Mouse (Mus musculus): Measurements from ENCODE around the gene Lect2. TPM values are rescaled to one million over a fixed set of nuclear protein-coding genes. Genes with fewer than 3 reads are reported as not detected.

Lect2 gene
- polyA plus RNA-seq, 1 experiment from 2014 or later, result 93.6 TPM

DNA sequence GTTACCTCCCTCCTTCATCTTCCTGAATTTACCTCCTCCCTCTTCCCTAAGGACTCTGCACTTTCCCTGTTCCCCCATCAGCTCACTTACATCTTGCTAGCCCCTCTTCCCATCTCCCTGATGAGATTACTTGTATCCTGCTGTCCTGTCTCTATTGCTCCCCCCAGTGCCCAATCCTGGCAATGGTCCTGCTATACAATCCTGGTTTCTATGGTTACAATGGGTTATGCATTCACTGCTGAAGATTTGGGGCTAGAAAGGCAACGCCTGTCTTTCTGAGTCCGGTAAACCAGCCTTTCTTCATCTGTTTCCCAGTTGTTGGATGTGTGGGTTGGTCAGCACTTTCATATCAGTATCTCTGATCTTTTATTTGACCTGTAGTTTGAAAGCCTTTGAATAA, 6.1 kb upstream of the Lect2 start:
- Histone ChIP-seq H3K4me1 (ENCODE audit: insufficient read depth) (peaks cover 2% of the 10 kb centered on the region; the same call in 1 of the 2 replicates), H3K36me3 (replicated peaks; ENCODE audit: insufficient read depth, low read length) (no peaks in the 10 kb centered on the region), H3K4me3 (ENCODE audit: low read depth, low read length) (no peak overlapping the region), H3K9ac (replicated peaks) (no peak overlapping the region), H3K27ac (ENCODE audit: low read depth) (no peak overlapping the region), H3K4me2 (ENCODE audit: low read depth, low read length) (no peak overlapping the region), H3K9me3 (ENCODE audit: low read length) (no peaks in the 10 kb centered on the region), H3K27me3 (ENCODE audit: insufficient read depth, low read length) (no peaks in the 10 kb centered on the region)
- TF ChIP-seq CTCF (IDR thresholded peaks at IDR 0.05; ENCODE audit: low read depth) (peak; percentile 62), EP300 (IDR thresholded peaks at IDR 0.05; ENCODE audit: low read depth) (no peak)
- DNase-seq, result peak; percentile 45
- 5% methylated on average over 2 of the region's 2 CpGs for WGBS (ENCODE audit: insufficient replicate concordance)
- no peak for ATAC-seq

DNA sequence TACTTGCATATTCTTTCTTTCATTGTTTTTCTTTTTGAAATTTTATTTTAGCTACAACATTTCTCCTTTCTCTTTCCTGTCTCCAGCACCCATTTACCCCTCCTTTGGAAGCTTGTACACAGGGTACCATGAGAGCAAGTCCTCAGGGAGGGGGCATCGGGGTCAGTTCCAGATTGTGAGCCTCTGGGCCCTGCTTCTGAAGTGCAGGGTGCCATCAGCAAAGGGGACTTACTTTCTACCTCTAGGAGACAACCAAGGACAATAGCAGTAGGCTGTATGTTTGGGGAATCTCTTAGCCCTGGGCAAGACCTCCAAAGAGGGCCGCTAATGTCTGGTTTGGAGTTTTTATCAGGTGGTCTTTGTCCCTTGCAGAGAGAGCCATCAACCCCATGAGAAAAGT, 5.6 kb upstream of the Lect2 start:
- Histone ChIP-seq H3K27me3 (ENCODE audit: insufficient read depth, low read length) (no peaks in the 10 kb centered on the region), H3K4me2 (ENCODE audit: low read depth, low read length) (no peak overlapping the region), H3K27ac (ENCODE audit: low read depth) (no peak overlapping the region), H3K4me3 (ENCODE audit: low read depth, low read length) (no peak overlapping the region), H3K9me3 (ENCODE audit: low read length) (no peaks in the 10 kb centered on the region), H3K9ac (replicated peaks) (no peak overlapping the region), H3K36me3 (replicated peaks; ENCODE audit: insufficient read depth, low read length) (no peaks in the 10 kb centered on the region), H3K4me1 (ENCODE audit: insufficient read depth) (peaks cover 4% of the 10 kb centered on the region; the same call in 1 of the 2 replicates)
- ATAC-seq (no peak), DNase-seq (no peak)
- WGBS (ENCODE audit: insufficient replicate concordance), result 43% methylated on average over 2 of the region's 2 CpGs
- TF ChIP-seq CTCF (IDR thresholded peaks at IDR 0.05; ENCODE audit: low read depth) (no peak), EP300 (IDR thresholded peaks at IDR 0.05; ENCODE audit: low read depth) (no peak)

DNA sequence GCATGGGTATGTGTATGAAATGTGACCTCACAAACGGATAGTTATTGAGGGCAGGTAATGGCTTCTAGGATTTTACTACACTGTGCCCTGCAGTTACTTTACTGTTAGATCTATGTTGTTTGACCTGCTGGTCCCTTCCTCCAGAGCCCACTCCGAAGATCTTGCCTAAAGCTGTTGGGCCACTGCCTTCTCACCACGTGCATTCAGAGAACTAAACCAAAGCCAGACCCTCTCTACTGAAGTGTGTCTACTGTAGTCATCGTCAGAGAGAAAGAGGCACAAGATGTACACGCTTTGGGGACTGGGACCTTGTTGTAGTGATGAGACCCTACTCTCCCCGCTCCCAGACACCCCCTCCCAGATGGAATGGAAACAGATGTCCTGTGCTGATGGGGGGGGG, 3.4 kb upstream of the Lect2 start:
- no peaks in the 10 kb centered on the region for H3K36me3 ChIP-seq (replicated peaks; ENCODE audit: insufficient read depth, low read length)
- WGBS (ENCODE audit: insufficient replicate concordance), result 43% methylated on average over 6 of the region's 6 CpGs
- H3K4me1 ChIP-seq (ENCODE audit: insufficient read depth), result peaks cover 6% of the 10 kb centered on the region; the same call in 1 of the 2 replicates
- no peak overlapping the region for H3K4me3 ChIP-seq (ENCODE audit: low read depth, low read length)
- no peak for ATAC-seq
- TF ChIP-seq CTCF (IDR thresholded peaks at IDR 0.05; ENCODE audit: low read depth) (no peak), EP300 (IDR thresholded peaks at IDR 0.05; ENCODE audit: low read depth) (no peak)
- H3K4me2 ChIP-seq (ENCODE audit: low read depth, low read length), result no peak overlapping the region
- no peaks in the 10 kb centered on the region for H3K27me3 ChIP-seq (ENCODE audit: insufficient read depth, low read length)
- H3K27ac ChIP-seq (ENCODE audit: low read depth), result no peak overlapping the region
- DNase-seq, result no peak
- no peak overlapping the region for H3K9ac ChIP-seq (replicated peaks)
- H3K9me3 ChIP-seq (ENCODE audit: low read length), result no peaks in the 10 kb centered on the region

DNA sequence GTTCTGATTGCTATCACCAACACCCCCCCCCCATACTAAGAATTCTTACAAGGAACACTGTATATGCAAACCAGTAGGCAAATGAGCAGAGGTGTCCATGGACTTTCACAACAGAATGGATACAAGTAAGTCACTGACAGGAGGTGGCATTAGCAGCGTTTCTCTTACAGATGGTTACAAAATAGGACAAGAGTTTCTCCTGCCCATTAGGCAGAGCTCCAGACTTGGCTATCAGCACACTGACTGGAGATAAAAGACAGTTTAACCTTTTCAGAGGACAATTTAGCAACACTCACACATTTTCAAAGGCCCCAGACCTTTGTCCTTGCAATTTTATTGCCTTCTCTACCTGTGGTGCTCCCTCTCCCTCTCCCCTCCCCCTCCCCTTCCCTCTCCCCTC, 2.3 kb upstream of the Lect2 start:
- Histone ChIP-seq H3K27ac (ENCODE audit: low read depth) (no peak overlapping the region), H3K27me3 (ENCODE audit: insufficient read depth, low read length) (no peaks in the 10 kb centered on the region), H3K9me3 (ENCODE audit: low read length) (no peaks in the 10 kb centered on the region), H3K4me3 (ENCODE audit: low read depth, low read length) (no peak overlapping the region), H3K36me3 (replicated peaks; ENCODE audit: insufficient read depth, low read length) (no peaks in the 10 kb centered on the region), H3K4me2 (ENCODE audit: low read depth, low read length) (no peak overlapping the region), H3K4me1 (ENCODE audit: insufficient read depth) (peaks cover 6% of the 10 kb centered on the region; the same call in 1 of the 2 replicates), H3K9ac (replicated peaks) (no peak overlapping the region)
- DNase-seq (no peak), ATAC-seq (peak; percentile 56)
- 24% methylated on average over 1 of the region's 1 CpGs for WGBS (ENCODE audit: insufficient replicate concordance)
- no peak for TF ChIP-seq EP300 (IDR thresholded peaks at IDR 0.05; ENCODE audit: low read depth)
- TF ChIP-seq CTCF (IDR thresholded peaks at IDR 0.05; ENCODE audit: low read depth), result no peak

DNA sequence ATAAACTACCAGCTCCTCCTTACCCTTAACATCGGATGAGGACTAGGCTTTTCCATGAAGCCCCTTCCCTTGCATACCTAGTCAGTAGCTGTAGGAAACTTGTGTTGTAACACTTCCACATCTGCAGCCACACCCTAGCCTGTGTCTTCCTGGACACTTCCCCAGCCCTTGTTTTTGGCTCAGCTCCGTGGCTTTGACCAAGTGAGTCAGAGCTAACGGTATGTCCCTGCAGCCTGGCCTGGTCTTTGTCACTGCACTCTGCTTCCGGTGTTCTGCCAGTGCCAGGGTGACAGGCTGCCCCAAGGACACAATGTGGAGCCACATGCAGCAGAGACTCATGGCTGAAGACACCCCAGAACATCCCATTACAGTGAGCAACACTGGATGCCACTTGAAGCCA, 1.1 kb upstream of the Lect2 start:
- 21% methylated on average over 4 of the region's 4 CpGs for WGBS (ENCODE audit: insufficient replicate concordance)
- TF ChIP-seq CTCF (IDR thresholded peaks at IDR 0.05; ENCODE audit: low read depth) (no peak), EP300 (IDR thresholded peaks at IDR 0.05; ENCODE audit: low read depth) (no peak)
- Histone ChIP-seq H3K27ac (ENCODE audit: low read depth) (no peak overlapping the region), H3K9ac (replicated peaks) (no peak overlapping the region), H3K36me3 (replicated peaks; ENCODE audit: insufficient read depth, low read length) (no peaks in the 10 kb centered on the region), H3K9me3 (ENCODE audit: low read length) (no peaks in the 10 kb centered on the region), H3K27me3 (ENCODE audit: insufficient read depth, low read length) (no peaks in the 10 kb centered on the region), H3K4me3 (ENCODE audit: low read depth, low read length) (no peak overlapping the region), H3K4me1 (ENCODE audit: insufficient read depth) (peaks cover 6% of the 10 kb centered on the region; the same call in 1 of the 2 replicates), H3K4me2 (ENCODE audit: low read depth, low read length) (no peak overlapping the region)
- DNase-seq, result peak; percentile 33
- ATAC-seq, result no peak

DNA sequence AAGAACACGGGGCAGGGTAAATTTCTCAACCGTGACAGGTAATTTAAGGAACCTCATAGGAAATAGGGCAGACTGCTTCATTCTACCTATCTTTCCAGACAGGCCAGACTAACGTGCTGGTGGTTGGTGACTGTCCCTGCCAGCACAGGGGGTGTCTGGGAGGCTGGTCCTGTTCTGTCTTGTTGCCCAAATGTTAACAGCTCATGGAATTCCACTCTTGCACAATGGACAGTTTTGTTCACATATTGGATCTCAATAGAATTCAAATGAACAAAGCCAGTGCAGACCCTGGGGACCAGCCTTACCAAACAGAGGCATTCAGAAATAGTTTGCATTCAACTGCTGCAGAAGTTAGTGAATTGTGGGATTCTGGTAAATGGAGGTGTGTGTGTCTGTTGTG, 3.3 kb downstream of the Lect2 start:
- WGBS (ENCODE audit: insufficient replicate concordance), result 62% methylated on average over 3 of the region's 3 CpGs
- no peak overlapping the region for H3K27ac ChIP-seq (ENCODE audit: low read depth)

DNA sequence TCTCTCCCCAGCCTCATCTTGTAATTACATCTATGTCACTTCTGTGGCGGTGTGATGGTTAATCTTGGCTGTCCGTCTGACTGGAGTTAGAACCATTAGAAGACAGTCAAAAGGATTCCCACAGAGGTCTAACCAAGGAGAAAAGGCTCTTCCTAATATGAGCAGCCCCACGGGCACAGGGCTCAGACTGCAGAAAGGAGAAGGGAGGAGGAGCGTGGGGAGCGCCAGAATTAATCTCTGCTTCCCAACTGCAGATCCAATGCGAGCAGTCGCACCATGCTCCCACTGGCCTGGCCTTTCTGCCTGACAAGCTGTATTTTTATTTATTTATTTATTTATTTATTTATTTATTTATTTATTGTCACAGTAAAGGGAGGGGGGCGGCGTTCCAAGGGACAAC, 4.5 kb downstream of the Lect2 start:
- no peaks in the 10 kb centered on the region for H3K9me3 ChIP-seq (ENCODE audit: low read length)
- no peak overlapping the region for H3K4me3 ChIP-seq (ENCODE audit: low read depth, low read length)
- no peaks in the 10 kb centered on the region for H3K27me3 ChIP-seq (ENCODE audit: insufficient read depth, low read length)
- no peak for ATAC-seq
- no peak overlapping the region for H3K27ac ChIP-seq (ENCODE audit: low read depth)
- no peak overlapping the region for H3K9ac ChIP-seq (replicated peaks)
- no peak overlapping the region for H3K4me2 ChIP-seq (ENCODE audit: low read depth, low read length)
- DNase-seq, result no peak
- TF ChIP-seq CTCF (IDR thresholded peaks at IDR 0.05; ENCODE audit: low read depth) (no peak), EP300 (IDR thresholded peaks at IDR 0.05; ENCODE audit: low read depth) (no peak)
- H3K36me3 ChIP-seq (replicated peaks; ENCODE audit: insufficient read depth, low read length), result no peaks in the 10 kb centered on the region
- peaks cover 2% of the 10 kb centered on the region; the same call in 1 of the 2 replicates for H3K4me1 ChIP-seq (ENCODE audit: insufficient read depth)
- 74% methylated on average over 9 of the region's 9 CpGs for WGBS (ENCODE audit: insufficient replicate concordance)

More for the DNA sequence above, 3.3 kb downstream of the Lect2 start:
- H3K9me3 ChIP-seq (ENCODE audit: low read length), result no peaks in the 10 kb centered on the region
- H3K27me3 ChIP-seq (ENCODE audit: insufficient read depth, low read length), result no peaks in the 10 kb centered on the region
- ATAC-seq (no peak), DNase-seq (no peak)
- TF ChIP-seq CTCF (IDR thresholded peaks at IDR 0.05; ENCODE audit: low read depth), result no peak
- TF ChIP-seq EP300 (IDR thresholded peaks at IDR 0.05; ENCODE audit: low read depth), result no peak
- no peak overlapping the region for H3K9ac ChIP-seq (replicated peaks)
- H3K4me3 ChIP-seq (ENCODE audit: low read depth, low read length), result no peak overlapping the region
- peaks cover 6% of the 10 kb centered on the region; the same call in 1 of the 2 replicates for H3K4me1 ChIP-seq (ENCODE audit: insufficient read depth)
- no peaks in the 10 kb centered on the region for H3K36me3 ChIP-seq (replicated peaks; ENCODE audit: insufficient read depth, low read length)
- no peak overlapping the region for H3K4me2 ChIP-seq (ENCODE audit: low read depth, low read length)

Data from liver, postnatal 0 days (tissue).